Mouse (Mus musculus) adrenal gland, adult 18-20 months (tissue): Measurements from ENCODE around the gene Olfr654. TPM values are rescaled to one million over a fixed set of nuclear protein-coding genes. Genes with fewer than 3 reads are reported as not detected.

Source experiments
- DNase-seq, 2 experiments: peaks; one replicate each; pipeline ENCODE4 v3.0.0; 2021 to 2022; ENCODE audit warnings: low spot score in 2 of 2
- long read RNA-seq, 2 experiments: library from polyadenylated mRNA; stranded (forward); transcript quantifications; one replicate each; pipeline ENCODE4 v2.0.0; 2021
- total RNA-seq, 2 experiments: library from RNA; stranded (reverse); gene quantifications; 1 replicate in 1 of 2; 2 replicates in 1 of 2; pipeline ENCODE4 v1.2.3; 2021

Gene Olfr654
- not detected for total RNA-seq
- long read RNA-seq, experiment 1, result 0 reads
- long read RNA-seq, experiment 2, result 0 reads

DNA sequence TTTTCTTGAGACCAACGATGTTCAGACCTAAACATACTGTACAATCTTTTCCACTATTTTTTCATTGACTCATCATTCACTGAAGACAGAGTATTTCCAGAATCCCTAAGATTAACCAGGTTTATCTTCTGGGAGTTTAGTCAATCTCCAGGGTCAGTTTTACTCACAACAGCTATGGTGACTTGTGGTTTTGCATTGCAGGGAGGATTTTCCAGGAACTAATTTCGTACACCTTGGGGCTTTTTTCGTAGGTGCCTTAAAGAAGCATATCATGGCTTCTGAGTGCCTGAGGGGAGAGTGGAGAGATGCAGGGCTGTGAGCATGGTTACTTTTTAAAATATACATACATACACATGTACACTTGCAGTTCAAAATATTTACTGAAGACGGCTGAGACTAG, at the start of gene Olfr654:
Gene Olfr654, plus strand, starts transcription at position 301 of the 400 bp plus-strand sequence.
- no peak for DNase-seq

DNA sequence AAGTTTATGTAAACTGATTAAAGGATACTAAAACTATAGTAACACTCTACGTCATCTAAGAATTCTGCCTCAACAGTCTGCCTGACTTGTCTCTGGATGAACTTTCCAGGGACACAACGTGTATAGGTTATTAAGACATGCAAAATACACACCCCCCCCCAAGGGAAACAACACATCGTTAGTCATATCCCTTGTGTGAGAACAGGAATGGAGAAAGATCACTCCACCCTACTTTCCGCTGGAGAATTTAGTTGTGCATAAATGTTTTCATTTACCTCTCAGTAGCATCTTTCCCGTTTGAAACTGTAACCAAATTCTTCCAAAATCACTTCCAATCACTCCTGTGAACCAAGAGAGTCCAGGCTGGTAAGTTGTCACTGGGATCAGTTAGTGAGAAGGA, 37.0 kb upstream of the Olfr654 start, which contains the start of gene Olfr651:
Gene Olfr651, plus strand, starts transcription at position 301 of the 400 bp plus-strand sequence.
- DNase-seq, result no peak

GRCm38 (mm10) chr7:104552700-104553099, 34.1 kb upstream of the Olfr654 start:
- no peak for DNase-seq

DNA sequence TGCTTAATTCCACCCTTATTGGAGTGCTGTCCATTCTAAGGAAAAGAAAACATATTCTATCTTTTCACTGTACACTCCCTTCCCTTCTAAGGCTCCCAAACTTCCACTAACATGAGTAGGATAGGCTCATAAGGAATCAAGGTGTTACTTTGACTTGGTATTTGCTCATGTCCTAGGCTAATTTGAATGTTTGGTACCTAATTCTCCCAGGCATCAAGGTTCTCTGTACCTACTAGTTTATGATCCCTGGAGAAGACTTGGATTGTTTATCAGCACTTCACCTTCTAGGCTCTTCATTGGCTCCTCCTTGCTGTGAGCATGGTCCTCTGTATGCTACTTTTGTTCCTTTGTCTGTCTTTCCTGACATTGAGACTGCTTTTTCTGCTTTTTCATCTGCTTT, 26.2 kb upstream of the Olfr654 start, which contains the start of gene Olfr652:
Gene Olfr652, plus strand, starts transcription at position 301 of the 400 bp plus-strand sequence.
- no peak for DNase-seq

GRCm38 (mm10) chr7:104577014-104577413, 9.8 kb upstream of the Olfr654 start, which contains the start of gene Olfr653:
Gene Olfr653 (plus strand): TSS chr7:104577314.
- no peak for DNase-seq

GRCm38 (mm10) chr7:104580846-104581245, 6.0 kb upstream of the Olfr654 start:
- DNase-seq, result no peak

DNA sequence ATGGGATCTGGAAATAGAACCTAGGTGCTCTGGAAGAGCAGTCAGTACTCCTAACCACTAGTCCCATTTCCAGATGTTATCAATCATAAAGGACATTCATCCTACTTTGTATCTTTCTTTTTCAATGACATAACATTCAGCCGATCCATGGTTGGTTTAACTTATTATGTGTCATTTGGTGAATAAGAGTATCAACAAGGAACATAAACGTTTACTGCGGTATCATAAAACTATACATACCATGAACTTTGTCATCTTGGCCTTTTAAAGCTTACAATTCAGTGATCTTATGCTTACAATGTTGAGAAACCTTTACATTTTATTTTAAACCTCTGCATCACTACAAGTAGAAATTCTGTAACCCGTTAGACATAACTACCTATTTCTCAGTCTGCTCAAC, 5.4 kb upstream of the Olfr654 start:
- no peak for DNase-seq

DNA sequence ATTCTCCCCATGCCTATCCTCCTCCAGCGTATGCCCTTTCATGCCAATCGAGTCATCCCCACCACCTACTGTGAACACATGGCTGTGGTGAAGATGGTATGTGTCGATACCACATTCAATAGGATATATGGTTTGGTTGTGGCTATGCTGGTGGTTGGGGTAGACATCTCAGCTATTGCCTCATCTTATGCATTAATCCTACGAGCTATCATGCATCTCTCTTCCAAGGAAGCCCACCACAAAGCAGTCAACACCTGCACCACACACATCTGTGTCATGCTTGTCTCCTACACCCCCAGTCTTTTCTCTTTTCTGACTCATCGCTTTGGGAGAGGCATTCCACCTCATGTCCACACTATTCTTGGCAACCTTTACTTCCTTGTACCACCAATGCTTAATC, 1.4 kb downstream of the Olfr654 start:
- DNase-seq, result no peak

GRCm38 (mm10) chr7:104601679-104602078, 14.9 kb downstream of the Olfr654 start, which contains the start of gene Olfr655:
Gene Olfr655 (minus strand): TSS chr7:104601779.
- DNase-seq, result no peak

DNA sequence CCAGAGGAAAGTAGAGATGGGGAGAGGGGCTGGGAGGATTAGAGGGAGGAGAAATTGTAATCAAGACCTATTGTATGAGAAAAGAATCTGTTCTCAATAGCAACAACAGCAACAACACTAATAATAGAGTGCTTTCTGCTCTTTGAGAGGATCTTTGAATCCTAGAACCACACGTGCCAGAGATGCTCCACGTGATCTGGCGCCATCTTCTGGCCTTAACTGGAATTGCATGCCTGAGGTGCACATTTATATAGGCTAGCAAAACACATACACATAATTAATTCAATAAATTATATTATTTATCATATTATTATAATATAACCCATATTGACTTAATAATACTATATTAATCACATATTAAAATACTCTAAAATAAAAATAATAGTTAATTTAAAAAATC, 16.3 kb downstream of the Olfr654 start:
- DNase-seq, result peak; percentile 26 to 55

GRCm38 (mm10) chr7:104604727-104605126, 17.9 kb downstream of the Olfr654 start:
- DNase-seq, result no peak

DNA sequence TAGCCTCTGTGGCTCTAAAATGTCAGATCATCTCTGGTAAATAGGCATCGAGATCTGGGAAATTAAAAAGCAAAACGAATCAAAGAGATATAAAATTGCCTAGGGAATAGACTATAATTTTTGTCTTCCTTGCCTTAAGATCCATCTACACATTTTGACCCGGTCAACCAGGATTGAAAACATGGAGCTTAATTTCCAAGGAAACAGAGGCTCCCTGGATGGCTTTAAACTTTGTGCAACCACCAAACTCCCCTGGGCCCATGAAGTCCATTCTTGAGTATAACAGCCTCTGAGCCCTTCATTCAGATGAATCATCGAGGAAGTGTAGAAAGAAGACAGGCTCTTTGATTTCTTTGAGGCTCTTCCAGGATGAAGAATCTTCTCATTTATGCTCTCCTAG, 26.8 kb downstream of the Olfr654 start, which contains the start of gene Olfr656:
Gene Olfr656, plus strand, starts transcription at position 301 of the 400 bp plus-strand sequence.
- DNase-seq, result no peak

GRCm38 (mm10) chr7:104624494-104624893, 37.7 kb downstream of the Olfr654 start, which contains the start of gene Olfr657:
Gene Olfr657 (plus strand): TSS chr7:104624794.
- DNase-seq, result no peak

Other genes with a start within 250 kb of the Olfr654 start
- gene Trim12c, start 233.7 kb upstream of the Olfr654 start, total RNA-seq, result 10 to 100 TPM in 1 of 2 experiments, 1 to 10 TPM in 1; 6.3 to 10.0 TPM
- gene Trim30b, start 217.1 kb upstream of the Olfr654 start, total RNA-seq, result under 1 TPM in 1 of 2 experiments, not detected in 1; 0.38 TPM
- gene Trim30c, start 186.2 kb upstream of the Olfr654 start, total RNA-seq, result under 1 TPM; 0.17 to 0.22 TPM
- gene Trim30a, start 121.8 kb upstream of the Olfr654 start, total RNA-seq, result 1 to 10 TPM; 4.8 to 5.1 TPM
- gene Trim30d, start 79.2 kb upstream of the Olfr654 start, total RNA-seq, result 1 to 10 TPM; 2.2 to 4.8 TPM
- not detected for gene Olfr651, start 36.9 kb upstream of the Olfr654 start, total RNA-seq
- gene Olfr652, start 26.1 kb upstream of the Olfr654 start, total RNA-seq, result not detected
- gene Olfr653, start 9.7 kb upstream of the Olfr654 start, total RNA-seq, result not detected
- not detected for gene Olfr655, start 14.8 kb downstream of the Olfr654 start, total RNA-seq
- not detected for gene Olfr656, start 26.9 kb downstream of the Olfr654 start, total RNA-seq
- not detected for gene Olfr657, start 37.8 kb downstream of the Olfr654 start, total RNA-seq
- not detected for gene Olfr658, start 60.3 kb downstream of the Olfr654 start, total RNA-seq
- gene Olfr659, start 79.7 kb downstream of the Olfr654 start, total RNA-seq, result not detected
- not detected for gene Olfr661, start 99.5 kb downstream of the Olfr654 start, total RNA-seq
- gene Usp17le, start 190.4 kb downstream of the Olfr654 start, total RNA-seq, result not detected